Mouse (Mus musculus) cerebellum, adult 18-20 months (tissue): ENCODE data around the gene Tcap.
"Not testable (repeated sequence)": the region's sequence is repeated elsewhere in the genome, so short reads cannot be mapped to it uniquely, and the experiment has no call there.

ENCODE experiments used
- DNase-seq, 2 experiments: peaks; one replicate each; pipeline ENCODE4 v3.0.0; 2021

Tcap gene

DNA sequence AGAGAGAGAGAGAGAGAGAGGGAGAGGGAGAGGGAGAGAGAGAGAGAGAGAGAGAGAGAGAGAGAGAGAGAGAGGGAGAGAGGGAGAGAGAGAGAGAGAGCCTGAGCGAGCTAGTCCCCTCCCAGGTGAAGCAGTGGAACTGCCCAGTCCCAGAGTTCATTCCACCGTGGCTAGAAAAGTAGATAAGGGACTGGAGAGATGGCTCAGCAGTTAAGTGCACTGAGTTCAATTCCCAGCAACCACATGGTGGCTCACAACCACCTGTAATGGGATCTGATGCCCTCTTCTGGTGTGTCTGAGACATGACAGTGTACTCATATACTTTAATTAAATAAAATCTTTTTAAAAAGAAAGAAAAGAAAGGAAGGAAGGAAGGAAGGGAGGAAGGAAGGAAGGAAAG is 1.2 kb upstream of the Tcap start:
- DNase-seq: not testable (repeated sequence)

GRCm38 (mm10) chr11:98384216-98384615 is 605 bp downstream of the Tcap start:
- no peak for DNase-seq

DNA sequence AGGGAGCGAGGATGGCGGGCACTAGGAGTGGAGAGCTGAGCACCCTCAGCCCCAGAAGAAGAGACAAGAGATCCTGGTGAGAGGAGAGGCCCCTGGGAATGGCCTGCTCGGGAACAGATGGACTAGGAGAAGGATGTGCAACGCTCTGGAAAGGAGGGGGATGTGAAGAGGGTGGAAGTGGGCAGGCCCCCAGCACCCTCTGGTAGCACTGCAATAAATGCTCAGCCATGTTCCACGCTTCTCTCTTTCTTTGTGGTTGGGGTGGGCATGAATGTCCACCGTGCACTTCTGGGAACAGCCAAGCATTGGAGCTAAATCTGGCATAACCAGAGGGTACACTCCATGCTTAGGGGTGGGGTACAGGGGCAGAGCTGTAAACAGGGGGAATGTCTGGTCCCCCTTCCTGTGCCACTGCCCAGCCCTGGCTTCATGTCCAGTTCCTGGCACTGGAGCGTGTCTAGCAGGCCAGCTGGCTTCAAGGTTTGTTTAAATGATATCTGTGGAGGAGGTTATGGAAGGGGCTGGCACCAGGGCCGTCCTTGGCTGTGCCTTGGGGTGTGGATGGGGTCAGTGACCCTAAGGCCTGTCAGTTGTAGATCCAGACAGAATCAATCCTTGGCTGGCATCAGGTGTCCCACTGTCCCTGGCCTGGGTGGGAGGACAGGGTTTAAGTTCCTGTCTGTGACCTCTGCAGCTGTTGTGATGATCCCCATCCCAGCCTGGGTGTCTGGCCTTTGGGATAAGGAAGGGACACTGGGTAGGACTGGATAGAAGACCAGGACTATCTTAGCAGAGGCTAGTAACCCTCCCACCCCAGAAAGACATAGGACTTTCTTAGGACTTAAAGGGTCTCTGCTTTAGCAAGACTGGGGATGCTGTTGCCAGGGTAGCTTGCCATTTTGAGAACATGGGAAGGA is 1.4 kb downstream of the Tcap start:
- DNase-seq: peak in 1 of 2 experiments; percentile 43

- DNase-seq: no peak
These were observed 2.3 kb downstream of the Tcap start, which contains the start of gene Pnmt for GRCm38 (mm10) chr11:98385638-98386585. TSS of gene Pnmt (plus strand) at chr11:98386450.

DNA sequence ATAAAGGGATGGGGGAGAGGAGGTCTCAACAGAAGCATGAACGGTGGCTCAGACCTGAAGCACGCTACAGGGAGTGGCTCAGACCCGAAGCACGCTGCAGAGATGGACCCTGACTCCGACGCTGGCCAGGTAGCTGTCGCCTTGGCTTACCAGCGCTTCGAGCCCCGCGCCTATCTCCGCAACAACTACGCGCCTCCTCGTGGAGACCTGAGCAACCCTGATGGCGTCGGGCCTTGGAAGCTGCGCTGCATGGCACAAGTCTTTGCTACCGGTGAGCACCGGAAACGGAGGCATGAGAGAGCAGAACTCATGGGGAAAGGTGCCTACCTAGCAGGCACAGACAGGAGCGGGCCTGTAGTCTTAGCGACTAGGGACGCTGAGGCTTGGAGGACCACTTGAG is 3.0 kb downstream of the Tcap start:
- no peak for DNase-seq

DNA sequence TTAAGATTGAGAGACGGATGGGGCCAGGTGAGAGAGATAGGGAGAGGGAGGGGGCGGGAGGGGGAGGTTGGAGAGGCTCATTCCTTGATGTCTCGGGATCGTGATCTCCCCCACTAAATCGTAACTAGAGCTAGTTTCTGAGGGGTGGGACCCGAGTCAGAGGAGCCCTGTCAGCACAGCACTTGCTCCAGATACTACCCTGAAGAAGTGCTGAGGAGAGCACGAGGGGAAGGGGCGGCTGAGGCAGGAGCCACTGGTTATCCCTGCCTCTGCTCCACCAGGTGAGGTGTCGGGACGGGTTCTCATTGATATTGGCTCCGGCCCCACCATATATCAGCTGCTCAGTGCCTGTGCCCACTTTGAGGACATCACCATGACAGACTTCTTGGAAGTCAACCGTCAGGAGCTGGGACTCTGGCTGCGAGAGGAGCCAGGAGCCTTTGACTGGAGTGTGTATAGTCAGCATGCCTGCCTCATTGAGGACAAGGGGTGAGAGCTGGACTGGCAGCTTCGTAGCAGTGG is 3.5 kb downstream of the Tcap start:
- no peak for DNase-seq

DNA sequence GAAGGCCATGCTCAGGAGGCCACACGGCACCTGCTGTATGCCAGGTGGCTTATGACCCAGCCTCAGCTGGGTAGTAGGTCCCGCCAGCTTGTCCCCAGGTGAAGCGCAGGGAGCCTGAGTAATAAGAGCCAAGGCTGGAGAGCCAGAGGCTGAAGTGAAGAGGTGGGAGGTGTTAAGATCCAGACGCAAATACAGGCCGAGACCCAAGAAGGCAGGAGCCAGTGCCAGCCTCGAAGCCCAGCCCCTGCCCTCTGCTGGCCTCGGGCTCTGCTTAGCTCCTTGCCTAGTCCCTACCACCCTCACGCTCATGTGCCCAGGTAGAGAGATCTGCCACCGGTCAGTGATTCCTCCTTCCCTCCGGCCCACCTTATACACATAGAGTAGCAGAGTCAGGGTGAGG is 4.7 kb downstream of the Tcap start:
- no peak for DNase-seq

DNA sequence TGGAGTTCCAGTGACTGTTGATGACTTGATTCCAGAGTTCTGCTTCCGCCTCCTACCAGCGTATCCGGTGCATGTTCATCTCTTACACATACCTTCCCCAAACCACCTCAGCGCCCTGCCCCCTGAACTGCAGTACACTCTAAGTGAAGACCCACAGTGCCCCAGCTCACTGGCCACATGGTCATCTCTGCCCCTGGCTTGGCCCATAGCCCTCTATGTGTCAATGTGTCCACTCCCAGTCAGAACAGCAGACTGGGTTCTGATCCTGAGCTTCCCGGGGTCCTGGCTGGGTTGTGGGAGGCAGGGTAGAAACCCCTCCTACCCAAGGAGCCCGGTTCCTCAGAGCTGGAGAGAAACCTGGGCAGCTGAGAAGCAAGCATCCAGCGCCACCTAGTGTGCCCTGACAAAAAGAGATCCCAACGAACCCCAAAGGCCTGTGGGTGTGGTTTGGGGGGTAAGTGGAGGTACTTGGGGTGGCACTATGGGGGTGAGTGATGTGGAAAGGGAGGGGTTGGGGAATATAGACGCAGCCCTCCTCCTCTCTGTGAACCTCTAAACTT is 5.7 kb downstream of the Tcap start:
- DNase-seq: peak; percentile 66 to 71

GRCm38 (mm10) chr11:98390141-98390540 is 6.5 kb downstream of the Tcap start:
- no peak for DNase-seq

- no peak for DNase-seq
These were observed 8.4 kb downstream of the Tcap start for GRCm38 (mm10) chr11:98392034-98392433.

DNA sequence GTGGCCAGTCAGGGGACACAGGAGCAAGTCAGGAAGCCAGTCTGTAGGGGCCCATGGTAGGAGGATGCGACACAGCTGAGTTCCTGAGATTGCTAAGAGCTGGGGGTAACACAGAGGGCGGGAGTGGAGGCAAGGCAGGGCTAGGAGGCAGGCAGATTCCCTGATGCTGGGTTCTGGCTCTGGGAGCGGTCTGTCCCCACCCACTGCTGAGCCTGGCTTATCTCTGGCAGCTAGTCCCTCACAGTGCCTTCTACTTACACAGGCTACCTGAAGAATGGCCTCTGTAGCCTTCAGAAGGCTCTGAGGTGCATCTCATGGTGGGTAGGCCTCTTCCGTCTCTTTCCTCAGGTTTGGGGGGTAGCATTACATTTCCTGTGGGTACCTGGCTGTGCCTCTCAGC is 9.0 kb downstream of the Tcap start:
- no peak for DNase-seq

DNA sequence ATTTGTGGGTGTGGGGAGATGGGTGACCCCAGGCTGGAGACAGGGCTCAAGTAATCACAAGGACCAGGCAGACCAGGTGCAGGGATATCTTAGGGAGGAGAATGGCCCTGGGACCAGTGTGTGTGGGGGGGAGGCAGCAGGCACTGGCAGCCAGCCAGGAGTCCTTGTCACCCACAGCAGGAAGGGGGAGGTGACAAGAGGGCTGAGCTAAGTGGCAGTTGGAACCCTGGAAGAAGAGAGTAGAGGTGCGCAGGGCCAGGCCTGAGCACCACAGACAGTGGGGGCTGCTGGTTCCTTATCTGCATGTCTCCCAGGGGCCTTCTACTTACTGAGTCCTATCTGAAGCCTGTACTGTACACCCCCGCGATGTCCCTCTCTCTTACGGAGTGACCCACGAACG is 9.7 kb downstream of the Tcap start:
- DNase-seq: no peak

GRCm38 (mm10) chr11:98394301-98394700 is 10.7 kb downstream of the Tcap start:
- no peak for DNase-seq

GRCm38 (mm10) chr11:98395041-98395440 is 11.4 kb downstream of the Tcap start:
- DNase-seq: no peak

- no peak for DNase-seq
These were observed 14.3 kb downstream of the Tcap start for GRCm38 (mm10) chr11:98397946-98398345.

DNA sequence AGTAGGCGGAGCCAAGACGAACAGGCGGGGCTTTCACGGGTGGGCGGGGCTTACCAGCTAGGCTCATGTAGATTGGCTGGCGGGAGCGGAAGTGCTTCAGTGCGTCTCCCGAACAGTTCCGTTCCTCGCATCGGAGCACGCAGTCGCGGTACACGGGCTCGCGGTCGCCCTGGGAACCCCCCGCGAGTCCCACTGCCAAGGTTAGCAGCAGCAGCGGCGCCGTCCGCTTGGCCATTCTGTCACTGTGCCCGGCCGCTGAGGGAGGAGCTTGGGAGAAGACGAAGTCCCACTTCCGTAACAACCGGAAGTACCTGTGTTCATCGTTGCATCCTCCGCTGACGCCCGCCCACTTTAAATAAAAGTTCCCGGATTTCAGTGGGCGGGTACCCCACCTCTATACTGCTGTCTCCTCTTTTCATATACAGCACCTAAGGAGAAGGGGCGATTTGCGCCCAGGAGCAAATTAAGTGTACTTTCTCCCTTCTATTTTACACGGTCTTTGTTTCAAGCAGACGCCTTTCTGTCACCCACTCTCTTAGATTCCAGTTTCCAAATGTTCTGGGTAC is 16.6 kb downstream of the Tcap start, which contains the start of gene Pgap3:
Gene Pgap3, minus strand, starts transcription at position 330 of the 566 bp plus-strand sequence.
- peak; percentile 80 to 86 for DNase-seq

DNA sequence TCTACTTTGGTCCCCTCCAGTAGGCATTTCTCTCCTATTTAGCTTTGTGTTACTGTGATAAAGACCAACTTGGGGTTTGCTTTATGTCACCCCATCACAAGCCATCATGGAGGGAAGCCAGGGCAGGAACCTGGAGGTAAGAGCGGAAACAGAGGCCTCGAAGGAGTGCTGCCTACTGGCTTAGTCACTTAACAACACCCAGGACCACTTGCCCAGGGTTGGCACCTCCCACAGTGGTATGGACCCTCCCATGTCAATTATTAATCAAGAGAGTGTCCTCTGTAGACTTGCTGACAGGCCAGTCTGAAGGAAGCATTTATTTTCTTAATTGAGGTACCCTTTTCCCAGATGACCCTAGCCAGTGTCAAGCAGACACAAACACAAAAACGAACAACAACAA is 17.2 kb downstream of the Tcap start:
- no peak for DNase-seq

GRCm38 (mm10) chr11:98406621-98407020 is 23.0 kb downstream of the Tcap start:
- DNase-seq: no peak

DNA sequence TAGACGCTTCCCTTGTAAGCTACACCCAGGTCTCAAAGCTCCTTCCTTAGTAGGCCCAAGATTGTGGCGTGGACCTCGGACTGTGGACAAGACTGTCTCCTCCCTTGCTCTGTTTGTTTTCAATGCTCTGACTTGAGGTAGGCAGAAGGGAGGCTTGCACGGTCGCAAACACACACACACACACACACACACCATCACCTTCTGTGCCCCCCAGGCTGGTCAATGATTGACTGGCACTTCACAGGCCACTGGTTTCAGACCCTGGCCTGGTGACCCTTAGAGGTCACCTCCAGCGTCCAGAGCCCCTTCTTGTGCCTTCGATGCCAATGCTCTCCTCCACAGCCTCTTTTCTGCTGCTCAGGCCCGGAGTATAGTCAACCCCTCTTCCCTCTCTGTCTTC is 25.3 kb downstream of the Tcap start:
- no peak for DNase-seq

DNA sequence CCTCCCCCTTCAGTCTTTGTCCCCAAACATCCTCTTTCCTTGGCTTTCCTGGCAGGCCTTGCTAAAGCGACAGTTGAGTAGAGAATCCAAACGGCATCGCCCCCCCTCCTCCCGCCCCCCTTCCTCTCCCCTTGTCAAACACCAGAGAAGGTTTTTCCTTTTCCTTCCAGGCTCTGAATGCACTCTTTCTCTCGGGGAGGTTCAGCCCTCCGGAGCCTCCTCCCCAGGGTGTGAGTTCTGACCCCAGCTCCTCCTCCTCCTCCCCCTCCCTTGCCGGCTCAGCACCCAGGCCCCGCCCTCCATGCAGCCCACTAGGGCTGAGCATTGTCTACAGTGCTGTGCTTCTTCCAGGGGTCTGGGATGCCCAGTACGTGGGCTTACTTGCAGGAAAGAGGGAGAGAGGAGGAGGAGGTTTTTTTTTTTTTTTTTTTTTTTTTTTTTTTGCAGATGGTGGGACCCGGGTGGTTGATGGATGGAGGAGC is 25.8 kb downstream of the Tcap start:
- no peak for DNase-seq

DNA sequence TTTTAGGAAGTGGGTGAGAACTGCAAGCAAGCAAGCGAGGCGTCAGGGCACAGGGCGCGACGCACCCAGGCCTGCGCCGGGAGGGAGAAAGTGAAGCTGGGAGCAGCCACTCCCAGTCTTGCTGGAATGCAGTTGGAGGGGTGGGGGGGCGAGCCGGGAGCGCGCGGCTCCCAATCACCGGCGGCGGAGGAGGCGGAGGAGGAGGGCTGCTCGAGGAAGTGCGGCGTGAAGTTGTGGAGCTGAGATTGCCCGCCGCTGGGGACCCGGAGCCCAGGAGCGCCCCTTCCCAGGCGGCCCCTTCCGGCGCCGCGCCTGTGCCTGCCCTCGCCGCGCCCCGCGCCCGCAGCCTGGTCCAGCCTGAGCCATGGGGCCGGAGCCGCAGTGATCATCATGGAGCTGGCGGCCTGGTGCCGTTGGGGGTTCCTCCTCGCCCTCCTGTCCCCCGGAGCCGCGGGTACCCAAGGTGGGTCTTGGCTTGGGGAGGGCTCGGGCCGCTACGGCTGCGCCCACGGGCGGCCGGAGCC is 28.7 kb downstream of the Tcap start, which contains the start of gene Erbb2:
Gene Erbb2, plus strand, starts transcription at position 198 of the 524 bp plus-strand sequence.
- no peak for DNase-seq

- no peak for DNase-seq
These were observed 29.2 kb downstream of the Tcap start for GRCm38 (mm10) chr11:98412797-98413301.
